20 mouse cellular contexts compared by ENCODE assay signal in genomic region chr2:154498571-154498970, GRCm38 (mm10). TPM values are rescaled to one million over a fixed set of nuclear protein-coding genes. Genes with fewer than 3 reads are reported as not detected.
DNase-seq lines count a peak whose midpoint lies in the region; ATAC-seq lines count a peak whose summit lies in the region.
"Had no signal": no experiment of that assay in that cellular context is flagged by ENCODE, and none has a peak within 500 bp of the region (broad histone marks: within the 10 kb centered on the region; RNA-seq: fewer than 3 reads in every experiment).

No protein-coding gene starts in this region.

- intact Hi-C loops in left cerebral cortex, postnatal 4 days (cut with DNase I), result no loop called here

- no peak overlapping the region for H3K4me3 ChIP-seq in heart, embryonic 11.5 days (ENCODE audit: low read depth, low read length)
- H3K4me3 ChIP-seq: hindbrain, embryonic 10.5 days; limb, embryonic 12.5 days; liver, embryonic 15.5 days; midbrain, embryonic 13.5 days had no signal

- H3K4me2 ChIP-seq in heart, embryonic 11.5 days, result no peak overlapping the region
- H3K4me2 ChIP-seq: limb, embryonic 12.5 days; liver, embryonic 15.5 days; midbrain, embryonic 13.5 days had no signal

- no peak overlapping the region for H3K9ac ChIP-seq in heart, embryonic 11.5 days (ENCODE audit: low read depth, low read length)
- H3K9ac ChIP-seq: limb, embryonic 12.5 days; liver, embryonic 15.5 days; midbrain, embryonic 13.5 days had no signal

- WGBS in heart, embryonic 11.5 days (ENCODE audit: insufficient replicate concordance), result 45% methylated on average over 5 of the region's 5 CpGs

- no peaks in the 10 kb centered on the region for H3K27me3 ChIP-seq in heart, embryonic 11.5 days (ENCODE audit: control insufficient read depth, insufficient read depth, low read length)
- H3K27me3 ChIP-seq: limb, embryonic 12.5 days; liver, embryonic 15.5 days; midbrain, embryonic 13.5 days had no signal

- 0 out of 2 replicates have a peak, but pooled peaks cover 2% of the 10 kb centered on the region for H3K36me3 ChIP-seq in heart, embryonic 11.5 days (ENCODE audit: control insufficient read depth, insufficient read depth, low read length)
- H3K36me3 ChIP-seq: liver, embryonic 15.5 days had no signal

- no peak for ATAC-seq in heart, embryonic 11.5 days (replicated peaks; ENCODE audit: insufficient number of reproducible peaks, low FRiP score, low TSS enrichment)
- ATAC-seq: intestine, postnatal 0 days; midbrain, embryonic 13.5 days had no signal

- H3K4me1 ChIP-seq in heart, embryonic 11.5 days (ENCODE audit: control insufficient read depth, insufficient read depth, low read length), result peaks cover 5% of the 10 kb centered on the region; the same call in 1 of the 2 replicates
- H3K4me1 ChIP-seq: hindbrain, embryonic 10.5 days; midbrain, embryonic 13.5 days had no signal

- peak; percentile 79 for DNase-seq in heart, adult 11 months
- DNase-seq in left cerebral cortex, postnatal 4 days, result peak; percentile 52
- DNase-seq in left cerebral cortex, adult 11 months (ENCODE audit: low spot score), result no peak
- peak; percentile 57 for DNase-seq in cerebellum, adult 8-10 months
- no peak for DNase-seq in neural tube, embryonic 10.5 days (ENCODE audit: extremely low spot score, low spot score)
- DNase-seq in retina, postnatal 1 day, result no peak
- DNase-seq: adrenal gland, postnatal 14 days; gastrocnemius, postnatal 10 days; kidney, postnatal 25 days; layer of hippocampus, postnatal 36 days; lung, postnatal 14 days; thymus, postnatal 14 days had no signal

- no peak overlapping the region for H3K27ac ChIP-seq in heart, embryonic 11.5 days (ENCODE audit: low read depth, low read length)
- H3K27ac ChIP-seq: hindbrain, embryonic 10.5 days; limb, embryonic 12.5 days; liver, embryonic 15.5 days; midbrain, embryonic 13.5 days had no signal

- no peaks in the 10 kb centered on the region for H3K9me3 ChIP-seq in heart, embryonic 11.5 days (replicated peaks; ENCODE audit: control insufficient read depth, low read length)
- H3K9me3 ChIP-seq: G1E; hindbrain, embryonic 10.5 days; limb, embryonic 12.5 days; liver, embryonic 15.5 days; midbrain, embryonic 13.5 days had no signal

RNA-seq across cellular contexts. Expression of gene 1700003F12Rik, which starts 48.3 kb away (rescaled TPM):
- polyA plus RNA-seq in heart, embryonic 11.5 days (2014; fragmentation: Nextera tagmentation; extraction: Ambion mirVana), result 0.89 and 1.4 TPM in 2 replicates
- total RNA-seq in left cerebral cortex, postnatal 4 days (2021), result 1 to 10 TPM in 1 of 2 experiments, under 1 TPM in 1; 0.98 to 1.4 TPM
- total RNA-seq: adrenal gland, postnatal 14 days; G1E had no signal
- polyA plus RNA-seq: G1E had no signal

RNA-seq across cellular contexts. Expression of gene Actl10, which starts 53.0 kb away (rescaled TPM):
- polyA plus RNA-seq in heart, embryonic 11.5 days (2014; fragmentation: Nextera tagmentation; extraction: Ambion mirVana), result not detected in 2 replicates
- total RNA-seq in left cerebral cortex, postnatal 4 days (2021), result under 1 TPM in 1 of 2 experiments, not detected in 1; 0.26 TPM
- total RNA-seq: adrenal gland, postnatal 14 days; gastrocnemius, postnatal 10 days; layer of hippocampus, postnatal 36 days had no signal
- polyA plus RNA-seq: embryonic facial prominence, embryonic 11.5 days; G1E; intestine, postnatal 0 days had no signal

Comparison
In these comparisons a context has a peak if more than half of its experiments do, and no peak if none do; other contexts are left out.
1. DNase-seq: peak in heart, adult 11 months (single experiment), left cerebral cortex, postnatal 4 days (single experiment) and cerebellum, adult 8-10 months (single experiment); none in left cerebral cortex, adult 11 months (single experiment), neural tube, embryonic 10.5 days (single experiment) and retina, postnatal 1 day (single experiment).